Mouse (Mus musculus): ENCODE measurements around the gene Ets1. TPM values are rescaled to one million over a fixed set of nuclear protein-coding genes. Genes with fewer than 3 reads are reported as not detected.

The Ets1 gene
- total and polyA plus RNA-seq, 2 experiments from 2014 or later: 34.3 to 72.7 TPM

GRCm38 (mm10) chr9:32754311-32754710 is 118.3 kb downstream of the Ets1 start:
- 89% methylated on average over 15 of the region's 15 CpGs for WGBS
- no peak for DNase-seq (ENCODE audit: low spot score)
- no peaks in the 10 kb centered on the region for H3K27me3 ChIP-seq (ENCODE audit: control insufficient read depth, insufficient read depth, low read length)
- H3K36me3 ChIP-seq (replicated peaks; ENCODE audit: control insufficient read depth, insufficient read depth, low read length): peaks cover 66% of the 10 kb centered on the region
- peaks cover 9% of the 10 kb centered on the region; the same call in 1 of the 2 replicates for H3K4me1 ChIP-seq (ENCODE audit: control insufficient read depth, insufficient read depth)
- H3K9me3 ChIP-seq (replicated peaks; ENCODE audit: control insufficient read depth, low read length): no peaks in the 10 kb centered on the region
- no peak overlapping the region for H3K4me2 ChIP-seq (ENCODE audit: low read depth, low read length)
- TF ChIP-seq EP300 (IDR thresholded peaks at IDR 0.05; ENCODE audit: low read depth) (no peak), CTCF (IDR thresholded peaks at IDR 0.05; ENCODE audit: low read depth) (no peak)
- no peak for ATAC-seq (ENCODE audit: insufficient read depth, low read depth)
- no peak overlapping the region for H3K9ac ChIP-seq (replicated peaks; ENCODE audit: low read depth, low read length)
- no peak overlapping the region for H3K27ac ChIP-seq (ENCODE audit: low read depth)
- H3K4me3 ChIP-seq (ENCODE audit: low read depth, low read length): no peak overlapping the region

GRCm38 (mm10) chr9:32756002-32756401 is 120.0 kb downstream of the Ets1 start:
- H3K4me1 ChIP-seq (ENCODE audit: control insufficient read depth, insufficient read depth): 0 out of 2 replicates have a peak, but pooled peaks cover 10% of the 10 kb centered on the region
- ATAC-seq (ENCODE audit: insufficient read depth, low read depth) (no peak), DNase-seq (ENCODE audit: low spot score) (no peak)
- 63% methylated on average over 2 of the region's 2 CpGs for WGBS
- no peak overlapping the region for H3K4me3 ChIP-seq (ENCODE audit: low read depth, low read length)
- peaks cover 53% of the 10 kb centered on the region for H3K36me3 ChIP-seq (replicated peaks; ENCODE audit: control insufficient read depth, insufficient read depth, low read length)
- H3K9me3 ChIP-seq (replicated peaks; ENCODE audit: control insufficient read depth, low read length): no peaks in the 10 kb centered on the region
- H3K27ac ChIP-seq (ENCODE audit: low read depth): no peak overlapping the region
- H3K4me2 ChIP-seq (ENCODE audit: low read depth, low read length): no peak overlapping the region
- no peaks in the 10 kb centered on the region for H3K27me3 ChIP-seq (ENCODE audit: control insufficient read depth, insufficient read depth, low read length)
- no peak overlapping the region for H3K9ac ChIP-seq (replicated peaks; ENCODE audit: low read depth, low read length)
- no peak for TF ChIP-seq EP300 (IDR thresholded peaks at IDR 0.05; ENCODE audit: low read depth)
- no peak for TF ChIP-seq CTCF (IDR thresholded peaks at IDR 0.05; ENCODE audit: low read depth)

GRCm38 (mm10) chr9:32758280-32758905 is 122.4 kb downstream of the Ets1 start:
- ATAC-seq (ENCODE audit: insufficient read depth, low read depth): no peak
- Histone ChIP-seq H3K27me3 (ENCODE audit: control insufficient read depth, insufficient read depth, low read length) (no peaks in the 10 kb centered on the region), H3K4me3 (ENCODE audit: low read depth, low read length) (no peak overlapping the region), H3K9ac (replicated peaks; ENCODE audit: low read depth, low read length) (no peak overlapping the region), H3K4me2 (ENCODE audit: low read depth, low read length) (no peak overlapping the region), H3K27ac (ENCODE audit: low read depth) (no peak overlapping the region), H3K9me3 (replicated peaks; ENCODE audit: control insufficient read depth, low read length) (no peaks in the 10 kb centered on the region), H3K36me3 (replicated peaks; ENCODE audit: control insufficient read depth, insufficient read depth, low read length) (peaks cover 34% of the 10 kb centered on the region), H3K4me1 (ENCODE audit: control insufficient read depth, insufficient read depth) (0 out of 2 replicates have a peak, but pooled peaks cover 12% of the 10 kb centered on the region)
- no peak for TF ChIP-seq CTCF (IDR thresholded peaks at IDR 0.05; ENCODE audit: low read depth)
- no peak for TF ChIP-seq EP300 (IDR thresholded peaks at IDR 0.05; ENCODE audit: low read depth)
- DNase-seq (ENCODE audit: low spot score): no peak
- 77% methylated on average over 5 of the region's 5 CpGs for WGBS

- Histone ChIP-seq H3K9me3 (replicated peaks; ENCODE audit: control insufficient read depth, low read length) (no peaks in the 10 kb centered on the region), H3K4me2 (ENCODE audit: low read depth, low read length) (no peak overlapping the region), H3K27me3 (ENCODE audit: control insufficient read depth, insufficient read depth, low read length) (no peaks in the 10 kb centered on the region), H3K4me1 (ENCODE audit: control insufficient read depth, insufficient read depth) (0 out of 2 replicates have a peak, but pooled peaks cover 12% of the 10 kb centered on the region), H3K4me3 (ENCODE audit: low read depth, low read length) (no peak overlapping the region), H3K9ac (replicated peaks; ENCODE audit: low read depth, low read length) (no peak overlapping the region), H3K36me3 (replicated peaks; ENCODE audit: control insufficient read depth, insufficient read depth, low read length) (peaks cover 16% of the 10 kb centered on the region), H3K27ac (ENCODE audit: low read depth) (peak overlapping the region; percentile 35; the same call in 1 of the 2 replicates)
- TF ChIP-seq CTCF (IDR thresholded peaks at IDR 0.05; ENCODE audit: low read depth) (no peak), EP300 (IDR thresholded peaks at IDR 0.05; ENCODE audit: low read depth) (no peak)
- peak; percentile 22 for DNase-seq (ENCODE audit: low spot score)
- ATAC-seq (ENCODE audit: insufficient read depth, low read depth): peak; percentile 69; the same call in 1 of the 2 replicates
- 17% methylated on average over 4 of the region's 4 CpGs for WGBS
Measured at GRCm38 (mm10) chr9:32760649-32761157, 124.7 kb downstream of the Ets1 start.

GRCm38 (mm10) chr9:32761326-32761725 is 125.3 kb downstream of the Ets1 start:
- TF ChIP-seq CTCF (IDR thresholded peaks at IDR 0.05; ENCODE audit: low read depth): no peak
- TF ChIP-seq EP300 (IDR thresholded peaks at IDR 0.05; ENCODE audit: low read depth): 0 out of 2 replicates have a peak, but pooled peaks have one; percentile 23
- DNase-seq (ENCODE audit: low spot score) (no peak), ATAC-seq (ENCODE audit: insufficient read depth, low read depth) (peak; percentile 38; the same call in 1 of the 2 replicates)
- Histone ChIP-seq H3K4me3 (ENCODE audit: low read depth, low read length) (no peak overlapping the region), H3K4me2 (ENCODE audit: low read depth, low read length) (no peak overlapping the region), H3K4me1 (ENCODE audit: control insufficient read depth, insufficient read depth) (0 out of 2 replicates have a peak, but pooled peaks cover 12% of the 10 kb centered on the region), H3K27ac (ENCODE audit: low read depth) (peak overlapping the region; percentile 35; the same call in 1 of the 2 replicates), H3K36me3 (replicated peaks; ENCODE audit: control insufficient read depth, insufficient read depth, low read length) (peaks cover 11% of the 10 kb centered on the region), H3K9me3 (replicated peaks; ENCODE audit: control insufficient read depth, low read length) (no peaks in the 10 kb centered on the region), H3K27me3 (ENCODE audit: control insufficient read depth, insufficient read depth, low read length) (no peaks in the 10 kb centered on the region), H3K9ac (replicated peaks; ENCODE audit: low read depth, low read length) (no peak overlapping the region)
- WGBS: 34% methylated on average over 2 of the region's 2 CpGs
